Mouse (Mus musculus) gonadal fat pad, adult 2 months (tissue): ENCODE results near the gene Litaf. TPM values are rescaled to one million over a fixed set of nuclear protein-coding genes. Genes with fewer than 3 reads are reported as not detected.

Experiments used
- DNase-seq: peaks from one replicate; pipeline ENCODE4 v3.0.0-alpha.2; 2012; ENCODE audit warnings: low read depth
- polyA plus RNA-seq: library from polyadenylated mRNA; depleted of rRNA; stranded (reverse); fragments of >200 nt; gene quantifications from 2 replicates; pipeline ENCODE4 v1.2.3, GENCODE M21; 2012

Gene Litaf
- polyA plus RNA-seq, 1 experiment, result 276 TPM

GRCm38 (mm10) chr16:11066833-11067191, 855 bp upstream of the Litaf start:
- DNase-seq, result no peak

- no peak for DNase-seq
These were observed 526 bp downstream of the Litaf start for GRCm38 (mm10) chr16:11065431-11065830.

GRCm38 (mm10) chr16:11064742-11065141, 1.2 kb downstream of the Litaf start:
- no peak for DNase-seq

GRCm38 (mm10) chr16:11064341-11064740, 1.6 kb downstream of the Litaf start:
- no peak for DNase-seq

- DNase-seq, result no peak
These were observed 2.9 kb downstream of the Litaf start for GRCm38 (mm10) chr16:11062794-11063721.

- no peak for DNase-seq
These were observed 5.3 kb downstream of the Litaf start, which contains the start of gene Snn for GRCm38 (mm10) chr16:11060645-11061044. Snn (plus strand) TSS chr16:11060945.

- DNase-seq, result no peak
These were observed 10.0 kb downstream of the Litaf start for GRCm38 (mm10) chr16:11055916-11056315.

- no peak for DNase-seq
These were observed 11.1 kb downstream of the Litaf start for GRCm38 (mm10) chr16:11054871-11055270.

GRCm38 (mm10) chr16:11054409-11054808, 11.5 kb downstream of the Litaf start:
- no peak for DNase-seq

GRCm38 (mm10) chr16:11051134-11051533, 14.8 kb downstream of the Litaf start:
- DNase-seq, result no peak

GRCm38 (mm10) chr16:11050226-11050625, 15.7 kb downstream of the Litaf start:
- DNase-seq, result no peak

- DNase-seq, result no peak
These were observed 18.8 kb downstream of the Litaf start for GRCm38 (mm10) chr16:11047130-11047529.

- no peak for DNase-seq
These were observed 19.5 kb downstream of the Litaf start for GRCm38 (mm10) chr16:11046437-11046836.

- no peak for DNase-seq
These were observed 22.7 kb downstream of the Litaf start for GRCm38 (mm10) chr16:11043239-11043638.

GRCm38 (mm10) chr16:11040603-11041002, 25.4 kb downstream of the Litaf start:
- no peak for DNase-seq

- DNase-seq, result no peak
These were observed 30.0 kb downstream of the Litaf start for GRCm38 (mm10) chr16:11035790-11036431.

GRCm38 (mm10) chr16:11035273-11035672, 30.7 kb downstream of the Litaf start:
- no peak for DNase-seq

GRCm38 (mm10) chr16:11034193-11034803, 31.7 kb downstream of the Litaf start:
- no peak for DNase-seq

GRCm38 (mm10) chr16:11031320-11031719, 34.6 kb downstream of the Litaf start:
- no peak for DNase-seq

GRCm38 (mm10) chr16:11030844-11031243, 35.1 kb downstream of the Litaf start:
- no peak for DNase-seq

- no peak for DNase-seq
These were observed 37.8 kb downstream of the Litaf start for GRCm38 (mm10) chr16:11028206-11028605.

GRCm38 (mm10) chr16:11024841-11025240, 41.1 kb downstream of the Litaf start:
- DNase-seq, result no peak

GRCm38 (mm10) chr16:11023618-11024017, 42.3 kb downstream of the Litaf start:
- DNase-seq, result no peak
